Mouse (Mus musculus) adrenal gland, adult (tissue): ENCODE results near the gene Mrap2.

Experiments
- DNase-seq, 2 experiments: peaks; one replicate each; pipeline ENCODE4 v3.0.0; 2022 to 2023; ENCODE audit warnings: low spot score in 1 of 2; ENCODE audit not compliant: inconsistent age in 2 of 2

Gene Mrap2

GRCm38 (mm10) chr9:87171517-87171916 lies 27.4 kb downstream of the Mrap2 start:
- no peak for DNase-seq

DNA sequence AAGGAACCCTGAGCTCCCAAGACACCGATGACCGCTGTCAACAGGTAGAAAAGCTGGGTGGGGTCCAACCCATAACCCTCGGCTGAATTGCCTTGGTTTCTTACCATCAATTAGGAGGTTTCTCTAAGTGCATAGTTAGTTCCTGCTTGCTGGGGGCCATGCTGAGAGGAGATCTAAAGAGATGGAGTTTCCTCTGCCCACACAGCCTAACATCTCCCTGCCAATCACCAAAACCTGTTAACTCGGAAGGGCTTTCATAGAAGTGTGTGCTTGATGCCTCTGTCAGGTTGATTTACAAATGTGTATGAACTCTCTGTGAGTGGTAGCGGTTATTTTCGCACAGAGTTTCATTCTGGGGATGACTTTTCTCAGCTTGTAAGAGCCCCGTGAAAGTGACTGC lies 34.4 kb downstream of the Mrap2 start:
- DNase-seq: no peak

- DNase-seq: no peak
Observed at GRCm38 (mm10) chr9:87182231-87182630, 38.1 kb downstream of the Mrap2 start.

- peak in 1 of 2 experiments; percentile 66 for DNase-seq
Observed at GRCm38 (mm10) chr9:87187336-87187735, 43.2 kb downstream of the Mrap2 start.

- DNase-seq: no peak
Observed at GRCm38 (mm10) chr9:87193721-87194120, 49.6 kb downstream of the Mrap2 start.

DNA sequence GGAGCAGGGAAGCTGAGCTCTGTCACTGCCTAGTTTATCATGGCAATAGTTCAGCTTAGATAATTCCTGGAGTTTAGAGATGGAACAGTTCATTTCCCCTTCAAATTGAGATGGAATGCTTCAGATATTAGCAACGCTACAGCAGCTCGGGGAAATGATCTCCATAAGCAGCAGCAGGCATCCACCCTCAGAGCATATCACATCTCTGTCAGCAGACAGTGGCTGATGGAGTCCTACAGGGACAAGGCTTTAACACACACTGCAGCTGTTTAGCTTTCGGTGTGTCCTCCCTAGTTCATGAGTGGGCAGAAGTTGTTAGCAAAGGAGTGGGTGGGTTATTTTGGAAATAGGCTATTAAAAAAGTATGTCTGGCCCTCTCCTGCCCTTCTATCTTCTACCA lies 53.2 kb downstream of the Mrap2 start:
- peak in 1 of 2 experiments; percentile 15 for DNase-seq

DNA sequence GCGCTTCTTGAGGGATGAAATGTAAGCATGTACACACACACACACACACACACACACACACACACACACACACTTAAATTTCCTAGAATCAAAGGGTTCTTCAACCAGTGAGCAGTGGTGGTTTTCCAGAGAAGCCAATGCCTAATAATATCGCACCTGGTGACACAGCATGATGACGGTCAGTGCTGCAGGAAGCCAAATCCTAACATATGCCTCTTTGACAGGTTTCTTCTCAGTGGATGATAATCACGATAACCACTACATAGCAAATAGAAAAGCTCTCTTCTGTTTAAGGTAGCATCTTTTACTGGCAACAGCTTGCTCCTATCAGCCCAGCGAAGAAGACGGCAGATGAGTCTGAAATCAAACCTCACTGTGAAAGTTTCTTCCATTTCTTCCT lies 53.9 kb downstream of the Mrap2 start:
- no peak for DNase-seq

DNA sequence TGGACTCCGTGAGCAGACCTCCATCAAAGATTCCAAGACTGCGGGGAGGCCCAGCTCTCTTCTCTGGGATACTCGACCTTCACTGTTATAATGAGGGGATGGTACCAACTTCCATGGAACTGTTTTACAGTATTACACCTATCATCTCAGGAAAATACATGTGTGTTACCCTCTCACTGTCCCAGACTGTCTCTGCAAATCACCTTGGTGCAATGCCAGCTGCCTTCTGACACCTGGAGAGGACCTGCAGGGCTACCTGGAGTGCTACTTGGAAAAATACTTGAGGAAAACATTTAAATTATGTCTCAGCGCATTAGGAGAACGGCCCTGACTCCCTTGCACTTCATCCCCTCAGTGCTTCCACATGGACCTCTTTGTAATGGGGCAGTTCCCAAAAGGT lies 56.3 kb downstream of the Mrap2 start:
- no peak for DNase-seq

DNA sequence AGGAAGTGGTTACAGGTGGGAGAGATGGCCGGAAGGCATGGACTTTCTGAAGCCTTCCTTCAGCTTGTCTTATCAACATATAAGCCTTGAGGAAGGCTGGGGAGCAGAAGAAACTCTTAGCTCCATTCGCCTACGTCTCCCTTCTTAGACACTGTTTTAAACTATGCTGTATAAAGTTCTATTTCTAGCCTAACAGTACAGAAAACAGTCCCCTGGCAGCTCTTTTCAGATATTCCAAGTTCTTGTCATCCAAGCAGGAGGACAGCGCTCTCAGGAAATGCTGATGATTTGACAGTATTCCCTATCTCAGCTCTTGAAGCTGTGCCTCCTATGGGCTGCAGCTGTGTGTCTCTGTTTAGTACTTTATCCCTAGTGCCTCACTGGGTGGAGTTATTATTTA lies 56.8 kb downstream of the Mrap2 start:
- DNase-seq: no peak

DNA sequence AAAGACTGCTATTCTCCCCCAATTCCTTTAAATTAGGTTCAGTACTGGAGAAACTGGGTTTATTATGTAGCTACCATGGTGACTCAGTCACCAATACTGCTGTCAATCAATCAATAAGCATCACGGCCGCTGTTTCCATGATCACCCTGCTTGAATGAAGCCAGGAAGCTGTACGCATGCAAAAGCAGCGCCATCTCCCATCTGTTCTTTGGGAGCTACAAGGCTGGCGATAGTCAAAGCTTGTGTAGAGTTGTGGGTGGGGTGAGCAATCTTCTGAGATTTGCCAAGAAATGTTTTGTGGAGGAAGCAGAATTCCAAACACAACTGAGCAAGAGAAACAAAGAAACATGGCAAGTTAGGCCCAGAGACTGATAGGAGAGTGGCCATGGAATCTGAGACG lies 58.3 kb downstream of the Mrap2 start:
- DNase-seq: no peak

- no peak for DNase-seq
Observed at GRCm38 (mm10) chr9:87210830-87211339, 66.8 kb downstream of the Mrap2 start.

GRCm38 (mm10) chr9:87213204-87213603 lies 69.1 kb downstream of the Mrap2 start:
- DNase-seq: no peak
